Mouse (Mus musculus): ENCODE data around the gene Rbms2. TPM values are rescaled to one million over a fixed set of nuclear protein-coding genes. Genes with fewer than 3 reads are reported as not detected.
"Not testable (repeated sequence)": the region's sequence is repeated elsewhere in the genome, so short reads cannot be mapped to it uniquely, and the experiment has no call there.

The Rbms2 gene
- polyA plus RNA-seq, 1 experiment from 2014 or later = 74.2 TPM

DNA sequence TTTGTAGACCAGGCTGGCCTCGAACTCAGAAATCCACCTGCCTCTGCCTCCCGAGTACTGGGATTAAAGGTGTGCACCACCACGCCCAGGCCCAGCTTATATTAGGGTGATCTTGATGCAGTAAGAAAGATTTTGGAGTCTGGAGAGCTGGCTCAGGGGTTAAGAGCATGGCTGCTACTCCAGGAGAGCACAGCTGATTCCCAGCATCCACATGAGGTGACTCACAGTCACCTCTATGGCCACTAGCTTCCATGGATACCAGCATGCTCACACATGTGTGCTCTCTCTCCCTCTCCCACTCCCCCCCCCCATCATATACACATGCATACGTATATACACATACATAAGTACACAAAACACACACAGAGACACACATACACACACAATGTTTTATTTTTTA lies 2.8 kb downstream of the Rbms2 start:
- DNase-seq (ENCODE audit: low read depth, low spot score) (no peak), ATAC-seq (no peak)
- in situ Hi-C loops (cut with MboI; ENCODE audit: low pct_unique_long_range_greater_than_20kb) = loop anchor here (25.0 kb wide), 1 partner anchor 490 kb away; no protein-coding TSS in a partner anchor
- POLR2A ChIA-PET = interaction anchor here (1.2 kb wide), 1 partner anchor 10 kb away, joined by 3 read pairs; no protein-coding TSS in a partner anchor
- CTCF ChIA-PET = interaction anchor here (0.9 to 3.0 kb wide), 6 partner anchors 9 to 66 kb away, joined by 3 to 14 read pairs (median 4); no protein-coding TSS in a partner anchor
- no peaks in the 10 kb centered on the region for H3K27me3 ChIP-seq
- TF ChIP-seq CTCF (IDR thresholded peaks at IDR 0.05) = no peak

DNA sequence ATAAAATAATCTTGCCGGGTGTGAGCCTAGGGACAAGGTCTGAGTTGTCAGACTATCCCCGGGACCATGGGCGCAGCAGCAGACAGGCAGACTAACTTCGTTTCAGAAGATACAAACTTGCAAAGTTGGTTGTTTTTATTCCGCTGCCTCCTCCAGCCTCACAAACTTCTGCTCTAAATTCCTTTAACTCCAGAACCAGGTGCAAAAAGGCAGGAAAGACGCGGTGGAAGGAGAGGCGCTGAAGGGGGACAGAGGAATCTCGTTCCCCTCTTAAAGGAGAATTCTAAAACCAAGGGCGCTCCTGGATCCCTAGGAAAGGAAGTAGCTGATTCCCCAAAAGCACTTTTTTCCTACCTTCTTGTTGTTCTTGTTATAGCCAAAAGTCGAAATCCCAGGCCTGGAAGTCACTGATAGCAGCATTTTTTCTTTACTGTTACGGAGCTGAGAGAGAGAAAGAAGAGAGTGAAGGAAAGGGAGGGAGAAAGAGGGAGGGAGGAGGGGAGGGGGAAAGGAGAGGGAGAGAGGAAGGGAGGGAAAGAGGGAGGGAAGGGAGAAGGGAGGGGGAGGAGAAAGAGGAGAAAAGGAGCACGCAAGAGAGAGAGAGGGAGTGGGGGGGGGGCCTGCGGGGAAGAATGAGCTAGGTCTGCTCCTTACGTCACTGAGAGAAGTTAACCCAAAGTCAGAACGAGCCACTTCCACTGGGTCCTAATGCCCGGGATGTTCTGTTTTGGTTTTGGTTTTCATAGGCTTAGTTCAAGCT lies 3.9 kb downstream of the Rbms2 start:
- TF ChIP-seq CTCF (IDR thresholded peaks at IDR 0.05) = no peak
- ChIA-PET POLR2A (interaction anchor here (0.5 to 1.5 kb wide), 7 partner anchors 9 to 93 kb away, joined by 3 to 5 read pairs (median 4); partner anchors contain the start of gene Atp5b), CTCF (interaction anchor here (0.7 to 3.0 kb wide), 9 partner anchors 10 to 85 kb away, joined by 3 to 14 read pairs (median 4); partner anchors contain the start of gene Baz2a)
- no peaks in the 10 kb centered on the region for H3K27me3 ChIP-seq
- ATAC-seq = no peak
- in situ Hi-C loops (cut with MboI; ENCODE audit: low pct_unique_long_range_greater_than_20kb) = loop anchor here (25.0 kb wide), 1 partner anchor 489 kb away; no protein-coding TSS in a partner anchor
- DNase-seq (ENCODE audit: low read depth, low spot score) = peak; percentile 38

DNA sequence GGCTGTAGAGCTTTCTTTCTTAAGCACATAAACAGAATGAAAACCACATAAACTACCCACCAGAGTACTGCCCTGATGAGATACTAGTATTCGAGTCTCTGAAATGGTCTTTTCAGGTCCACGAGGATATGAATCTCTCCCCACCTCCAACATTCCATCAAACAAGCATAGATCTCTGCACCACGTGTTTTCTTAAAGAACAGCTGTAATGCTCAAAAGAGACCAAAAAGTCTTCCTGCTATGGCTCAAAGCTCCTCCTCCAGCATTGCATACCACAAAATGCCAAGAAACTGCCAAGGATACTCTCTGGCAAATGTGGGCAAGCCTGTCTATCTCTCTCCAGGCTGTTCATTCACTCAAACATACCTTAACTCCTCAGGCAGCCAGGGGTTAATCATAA lies 4.8 kb downstream of the Rbms2 start:
- DNase-seq (ENCODE audit: low read depth, low spot score) = no peak
- no peak for ATAC-seq
- CTCF ChIA-PET = interaction anchor here (0.9 to 3.0 kb wide), 5 partner anchors 11 to 84 kb away, joined by 3 to 14 read pairs (median 4); partner anchors contain the start of gene Baz2a
- TF ChIP-seq CTCF (IDR thresholded peaks at IDR 0.05) = no peak
- POLR2A ChIA-PET = interaction anchor here (0.6 to 1.5 kb wide), 5 partner anchors 25 to 507 kb away, joined by 3 to 5 read pairs (median 5); partner anchors contain the start of genes Atp5b and Nab2
- no peaks in the 10 kb centered on the region for H3K27me3 ChIP-seq
- in situ Hi-C loops (cut with MboI; ENCODE audit: low pct_unique_long_range_greater_than_20kb) = loop anchor here (25.0 kb wide), 1 partner anchor 488 kb away; no protein-coding TSS in a partner anchor

GRCm38 (mm10) chr10:128171348-128171747 lies 8.7 kb downstream of the Rbms2 start:
- DNase-seq (ENCODE audit: low read depth, low spot score); in situ Hi-C loops (cut with MboI; ENCODE audit: low pct_unique_long_range_greater_than_20kb); POLR2A ChIA-PET; CTCF ChIA-PET; ATAC-seq; H3K27me3 ChIP-seq: not testable (repeated sequence)

- TF ChIP-seq CTCF (IDR thresholded peaks at IDR 0.05) = no peak
- ChIA-PET POLR2A (interaction anchor here (1.0 kb wide), 1 partner anchor 10 kb away, joined by 3 read pairs; no protein-coding TSS in a partner anchor), CTCF (interaction anchor here (2.4 to 3.5 kb wide), 2 partner anchors 19 to 26 kb away, joined by 7 to 13 read pairs; no protein-coding TSS in a partner anchor)
- no peaks in the 10 kb centered on the region for H3K27me3 ChIP-seq
- ATAC-seq = no peak
- no peak for DNase-seq (ENCODE audit: low read depth, low spot score)
- in situ Hi-C loops (cut with MboI; ENCODE audit: low pct_unique_long_range_greater_than_20kb) = no loop called here
Measured at GRCm38 (mm10) chr10:128167091-128167490, 13.0 kb downstream of the Rbms2 start.

DNA sequence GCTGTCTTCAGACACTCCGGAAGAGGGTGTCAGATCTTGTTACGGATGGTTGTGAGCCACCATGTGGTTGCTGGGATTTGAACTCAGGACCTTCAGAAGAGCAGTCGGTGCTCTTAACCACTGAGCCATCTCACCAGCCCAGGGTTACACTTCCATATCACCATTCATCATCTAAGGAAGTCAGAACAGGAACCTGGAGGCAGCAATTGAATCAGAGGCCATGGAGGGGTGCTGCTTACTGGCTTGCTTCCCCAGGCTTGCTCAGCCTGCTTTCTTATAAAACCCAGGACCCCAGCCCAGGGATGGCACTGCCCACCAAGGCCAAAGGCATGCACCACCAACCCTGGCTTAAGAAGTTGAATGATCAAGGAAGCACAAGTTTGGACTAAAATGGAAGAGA lies 14.4 kb downstream of the Rbms2 start:
- H3K27me3 ChIP-seq; POLR2A ChIA-PET; in situ Hi-C loops (cut with MboI; ENCODE audit: low pct_unique_long_range_greater_than_20kb); ATAC-seq; DNase-seq (ENCODE audit: low read depth, low spot score): not testable (repeated sequence)
- CTCF ChIA-PET = interaction anchor here (3.5 kb wide), 1 partner anchor 25 kb away, joined by 13 read pairs; no protein-coding TSS in a partner anchor

GRCm38 (mm10) chr10:128153978-128154377 lies 26.1 kb downstream of the Rbms2 start:
- no peak for TF ChIP-seq CTCF (IDR thresholded peaks at IDR 0.05)
- DNase-seq (ENCODE audit: low read depth, low spot score) (no peak), ATAC-seq (no peak)
- in situ Hi-C loops (cut with MboI; ENCODE audit: low pct_unique_long_range_greater_than_20kb) = no loop called here
- ChIA-PET POLR2A (interaction anchor here (0.6 kb wide), 2 partner anchors 22 to 32 kb away, joined by 3 to 4 read pairs; no protein-coding TSS in a partner anchor), CTCF (interaction anchor here (1.7 to 2.2 kb wide), 3 partner anchors 9 to 35 kb away, joined by 3 to 6 read pairs (median 4); no protein-coding TSS in a partner anchor)
- H3K27me3 ChIP-seq = no peaks in the 10 kb centered on the region

GRCm38 (mm10) chr10:128150941-128151340 lies 29.2 kb downstream of the Rbms2 start:
- in situ Hi-C loops (cut with MboI; ENCODE audit: low pct_unique_long_range_greater_than_20kb) = no loop called here
- no peaks in the 10 kb centered on the region for H3K27me3 ChIP-seq
- no peak for TF ChIP-seq CTCF (IDR thresholded peaks at IDR 0.05)
- DNase-seq (ENCODE audit: low read depth, low spot score) (peak; percentile 72), ATAC-seq (peak; percentile 72)
- CTCF ChIA-PET = interaction anchor here (0.9 to 2.6 kb wide), 3 partner anchors 9 to 34 kb away, joined by 3 to 14 read pairs (median 5); partner anchors contain the start of gene Rbms2
- POLR2A ChIA-PET = interaction anchor here (1.5 kb wide), 1 partner anchor 25 kb away, joined by 5 read pairs; no protein-coding TSS in a partner anchor

DNA sequence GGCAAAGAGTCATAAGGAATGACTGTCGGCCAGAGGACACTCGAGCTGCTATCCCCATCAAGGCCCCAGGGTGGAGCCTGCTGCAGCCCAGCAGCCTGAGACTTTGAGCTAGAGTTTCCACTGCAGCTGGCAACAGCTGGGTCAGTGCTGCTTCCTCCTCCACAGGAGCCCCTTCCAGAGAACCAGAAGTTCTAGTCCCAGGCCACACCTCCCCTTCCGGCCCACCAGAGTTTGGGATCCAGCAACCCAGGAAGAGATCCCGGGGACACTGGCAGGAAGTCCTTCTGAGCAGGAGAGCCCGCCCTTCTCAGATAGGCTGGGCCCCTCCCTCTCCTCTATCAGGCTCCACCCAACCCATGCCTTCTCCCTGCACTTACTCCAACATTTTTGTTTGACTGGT lies 30.5 kb downstream of the Rbms2 start:
- POLR2A ChIA-PET = no interaction called here
- no peak for ATAC-seq
- H3K27me3 ChIP-seq = no peaks in the 10 kb centered on the region

DNA sequence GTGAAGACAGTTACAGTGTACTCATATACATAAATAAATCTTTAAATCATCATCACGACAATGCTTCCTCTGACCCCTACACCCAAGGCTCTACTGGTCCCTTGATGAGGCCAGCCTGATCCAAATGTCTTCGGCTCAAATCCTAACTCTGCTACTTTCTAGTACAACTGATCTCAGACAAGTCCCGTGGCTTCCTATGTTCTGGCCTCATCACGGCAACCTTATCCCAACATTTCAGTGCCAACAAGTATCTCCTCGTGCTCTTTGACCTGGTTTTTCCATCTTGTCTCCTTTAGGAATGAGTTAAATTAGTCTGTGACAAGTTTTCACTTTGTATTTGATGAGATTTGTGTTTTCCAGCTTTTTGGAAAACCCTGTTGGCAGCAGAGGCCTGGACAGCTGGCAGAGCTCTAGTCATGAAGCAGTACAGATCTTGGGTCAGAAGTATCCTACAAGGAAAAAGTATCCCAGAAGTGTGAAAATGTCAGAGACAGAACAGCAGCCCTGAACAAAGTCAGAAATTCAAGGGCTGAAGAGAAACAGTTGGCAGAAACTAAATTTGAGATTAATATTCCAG lies 31.2 kb downstream of the Rbms2 start:
- CTCF ChIA-PET = interaction anchor here (0.8 to 2.6 kb wide), 5 partner anchors 7 to 29 kb away, joined by 3 to 14 read pairs (median 3); no protein-coding TSS in a partner anchor
- no peak for TF ChIP-seq CTCF (IDR thresholded peaks at IDR 0.05)
- POLR2A ChIA-PET = interaction anchor here (0.5 kb wide), 1 partner anchor 371 kb away, joined by 3 read pairs; no protein-coding TSS in a partner anchor
- H3K27me3 ChIP-seq = no peaks in the 10 kb centered on the region
- in situ Hi-C loops (cut with MboI; ENCODE audit: low pct_unique_long_range_greater_than_20kb) = no loop called here
- DNase-seq (ENCODE audit: low read depth, low spot score) (no peak), ATAC-seq (no peak)

More for the DNA sequence above, 30.5 kb downstream of the Rbms2 start:
- DNase-seq (ENCODE audit: low read depth, low spot score) = no peak
- CTCF ChIA-PET = interaction anchor here (0.8 to 2.6 kb wide), 7 partner anchors 8 to 37 kb away, joined by 3 to 14 read pairs (median 3); no protein-coding TSS in a partner anchor
- in situ Hi-C loops (cut with MboI; ENCODE audit: low pct_unique_long_range_greater_than_20kb) = no loop called here
- TF ChIP-seq CTCF (IDR thresholded peaks at IDR 0.05) = peak; percentile 35
